Mouse (Mus musculus) G1E (cell line): ENCODE measurements at regions not wholly inside any gene's neighbourhood (a gene's known extent, or its start where the extent isn't known, plus 50 kb on each side); places are given as distances from the start of the nearest gene placed in this dataset.

Experiments used
- ATAC-seq: 2 replicates; pipeline ENCODE4 v1.8.0; 2016; ENCODE audit warnings: mild to moderate bottlenecking; ENCODE audit not compliant: insufficient number of reproducible peaks, poor library complexity, low FRiP score, severe bottlenecking; ENCODE audit errors: extremely low read depth
- DNase-seq: peaks from one replicate; pipeline ENCODE4 v3.0.0; 2012; ENCODE audit warnings: low spot score
- H3K27me3 ChIP-seq: 2 replicates; pipeline ENCODE4 v1.6.1; 2012; ENCODE audit warnings: mild to moderate bottlenecking, low read length, inconsistent platforms; ENCODE audit not compliant: insufficient read depth
- H3K36me3 ChIP-seq: replicated peaks from 2 replicates; pipeline ENCODE3; 2012; ENCODE audit warnings: mild to moderate bottlenecking, inconsistent platforms
- H3K4me1 ChIP-seq: 2 replicates; pipeline ENCODE4 v1.6.1; 2012; ENCODE audit warnings: low read depth, low read length, inconsistent platforms, mixed read lengths; ENCODE audit not compliant: insufficient read depth
- H3K4me3 ChIP-seq: 2 replicates; pipeline ENCODE4 v1.5.1; 2012; ENCODE audit warnings: low read depth, mild to moderate bottlenecking, inconsistent platforms, low read length, moderate library complexity, mixed read lengths
- H3K9me3 ChIP-seq: replicated peaks from 2 replicates; pipeline ENCODE4 v1.6.1; 2012; ENCODE audit warnings: inconsistent platforms
- CTCF ChIP-seq: IDR thresholded peaks from 2 replicates; pipeline ENCODE4 v1.5.1; 2012; ENCODE audit warnings: low read depth, low read length, inconsistent platforms, mixed read lengths
- GATA1 ChIP-seq: IDR thresholded peaks from 2 replicates; pipeline ENCODE4 v1.6.1; 2012; ENCODE audit warnings: borderline replicate concordance, low read length, inconsistent platforms, mixed read lengths
- GATA2 ChIP-seq: IDR thresholded peaks from 2 replicates; pipeline ENCODE4 v1.6.1; 2012; ENCODE audit warnings: low read depth, low read length, inconsistent platforms, borderline replicate concordance
- POLR2AphosphoS5 ChIP-seq: IDR thresholded peaks from 2 replicates; pipeline ENCODE4 v1.6.1; 2012; ENCODE audit warnings: low read depth, low read length, inconsistent platforms; ENCODE audit not compliant: insufficient replicate concordance
- TAL1 ChIP-seq: conservative IDR thresholded peaks from 2 replicates; pipeline ENCODE4 v1.6.1; 2012; ENCODE audit warnings: low read depth, low read length, inconsistent platforms, mixed read lengths

DNA sequence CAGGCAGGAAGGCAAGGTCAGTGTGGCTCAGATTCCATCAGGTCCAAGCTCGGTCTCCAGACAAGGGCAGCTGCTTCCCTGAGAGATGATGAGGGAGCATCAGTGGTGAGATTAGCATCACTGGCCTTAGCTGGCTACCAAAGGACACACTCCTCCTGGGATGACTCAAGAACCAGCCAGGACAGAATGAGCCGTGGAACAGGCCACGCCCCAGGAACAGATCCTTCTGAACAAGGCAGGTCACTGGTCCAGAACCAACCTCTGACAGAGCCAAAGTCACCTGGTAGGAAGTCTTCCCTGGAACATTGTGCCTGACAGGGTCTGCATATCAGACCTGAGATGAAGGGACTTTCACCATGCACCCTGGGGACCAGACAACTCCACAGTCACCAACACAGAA lies 152.0 kb downstream of the Tomm20 start:
- ATAC-seq (no peak), DNase-seq (no peak)
- Histone ChIP-seq H3K4me1 (peaks cover 30% of the 10 kb centered on the region), H3K36me3 (no peaks in the 10 kb centered on the region), H3K27me3 (peaks cover 14% of the 10 kb centered on the region), H3K4me3 (no peak overlapping the region), H3K9me3 (no peaks in the 10 kb centered on the region)
- TF ChIP-seq POLR2AphosphoS5 (no peak), GATA2 (no peak), TAL1 (no peak), CTCF (no peak), GATA1 (no peak)

DNA sequence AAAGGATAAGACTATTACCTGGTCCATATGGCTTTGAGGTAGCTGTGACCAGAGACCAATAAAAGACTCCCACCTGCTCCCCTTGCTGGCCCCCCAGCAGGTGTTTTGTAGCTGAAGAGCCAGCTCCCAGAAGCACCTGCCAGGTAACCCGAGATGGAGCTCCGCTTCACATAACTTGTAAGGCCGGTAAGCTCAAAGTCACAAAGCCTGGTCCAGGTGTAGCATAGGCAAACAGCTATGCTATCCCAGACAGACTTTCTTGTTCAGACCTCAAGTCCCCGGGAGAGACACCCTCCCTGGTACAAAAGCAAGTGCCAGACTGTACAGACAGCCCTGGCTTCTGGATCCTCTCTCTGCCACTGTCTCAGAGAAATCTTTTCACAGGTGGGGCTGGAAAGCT lies 154.6 kb downstream of the Tomm20 start:
- Histone ChIP-seq H3K27me3 (peaks cover 18% of the 10 kb centered on the region), H3K36me3 (no peaks in the 10 kb centered on the region), H3K4me3 (no peak overlapping the region), H3K4me1 (peaks cover 40% of the 10 kb centered on the region), H3K9me3 (peaks cover 1% of the 10 kb centered on the region; the same call in 1 of the 2 replicates)
- no peak for TF ChIP-seq GATA2
- no peak for TF ChIP-seq CTCF
- no peak for TF ChIP-seq POLR2AphosphoS5
- no peak for TF ChIP-seq GATA1
- TF ChIP-seq TAL1, result no peak
- ATAC-seq, result no peak
- DNase-seq, result no peak

DNA sequence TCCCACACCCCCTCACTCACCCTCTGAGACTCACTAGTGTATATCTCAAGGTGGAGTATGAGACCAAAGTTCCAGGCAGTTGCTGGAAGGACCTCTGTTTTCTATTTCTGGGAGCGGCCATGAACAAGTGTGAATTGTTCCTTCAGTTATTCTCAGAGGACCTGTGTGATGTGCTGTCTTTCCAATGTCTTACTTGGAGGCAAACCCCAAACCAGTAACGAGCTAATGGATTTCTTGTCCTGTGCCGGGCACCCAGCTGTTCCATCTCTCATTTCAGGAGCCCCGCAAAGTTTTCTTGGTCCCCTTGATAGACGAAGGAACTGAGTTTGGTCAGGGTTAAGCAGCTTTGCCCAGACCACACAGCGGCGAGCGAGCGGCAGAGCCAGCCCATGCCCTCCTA lies 155.4 kb downstream of the Tomm20 start:
- Histone ChIP-seq H3K4me3 (no peak overlapping the region), H3K9me3 (peaks cover 8% of the 10 kb centered on the region), H3K27me3 (peaks cover 18% of the 10 kb centered on the region), H3K4me1 (peaks cover 40% of the 10 kb centered on the region), H3K36me3 (no peaks in the 10 kb centered on the region)
- DNase-seq, result no peak
- TF ChIP-seq TAL1 (no peak), POLR2AphosphoS5 (no peak), GATA2 (no peak), GATA1 (no peak), CTCF (no peak)
- ATAC-seq, result no peak

DNA sequence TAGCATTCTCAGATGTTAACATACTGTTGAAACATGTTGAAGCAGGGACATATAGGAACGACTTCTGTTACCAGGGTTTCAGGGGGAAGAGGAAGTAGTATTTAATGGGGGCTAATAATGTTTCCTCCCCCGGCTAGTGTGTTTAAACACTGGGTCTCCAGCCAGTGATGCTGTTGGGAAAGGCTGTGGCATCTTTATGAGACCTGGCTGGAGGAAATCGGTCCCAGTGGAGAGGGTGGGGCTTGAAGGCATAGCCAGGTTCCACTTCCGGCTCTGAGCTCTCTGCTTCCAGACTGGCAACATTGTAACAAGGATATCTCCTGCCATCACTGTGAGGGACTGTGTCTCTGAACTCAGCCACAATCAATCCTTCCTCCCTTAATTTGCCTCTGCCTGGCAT lies 156.6 kb downstream of the Tomm20 start:
- Histone ChIP-seq H3K9me3 (peaks cover 8% of the 10 kb centered on the region), H3K27me3 (peaks cover 18% of the 10 kb centered on the region), H3K4me3 (no peak overlapping the region), H3K36me3 (no peaks in the 10 kb centered on the region), H3K4me1 (peaks cover 41% of the 10 kb centered on the region)
- ATAC-seq (no peak), DNase-seq (no peak)
- TF ChIP-seq GATA1, result no peak
- no peak for TF ChIP-seq TAL1
- no peak for TF ChIP-seq GATA2
- TF ChIP-seq CTCF, result no peak
- no peak for TF ChIP-seq POLR2AphosphoS5

DNA sequence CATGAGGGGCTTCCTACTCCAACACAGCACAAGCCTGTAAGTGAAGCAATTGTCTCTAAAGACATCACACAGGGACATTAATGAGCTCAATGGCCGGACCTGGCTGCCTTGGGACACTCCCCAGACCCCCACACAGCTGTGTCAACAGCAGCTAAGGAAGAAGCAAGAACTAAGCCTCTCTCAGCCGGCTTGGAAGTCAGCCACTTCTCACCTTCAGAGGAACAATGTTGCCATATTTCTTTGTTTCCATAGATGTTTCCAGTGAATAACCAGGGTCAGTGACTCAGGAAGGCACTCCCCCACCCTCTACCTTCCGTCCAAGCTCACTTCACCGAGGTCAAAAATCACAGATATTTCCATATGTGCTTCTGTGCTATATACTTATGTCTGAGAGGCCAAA lies 157.0 kb downstream of the Tomm20 start:
- TF ChIP-seq CTCF, result no peak
- TF ChIP-seq POLR2AphosphoS5, result no peak
- TF ChIP-seq GATA1, result no peak
- no peak for TF ChIP-seq TAL1
- TF ChIP-seq GATA2, result no peak
- Histone ChIP-seq H3K4me1 (peaks cover 41% of the 10 kb centered on the region), H3K36me3 (no peaks in the 10 kb centered on the region), H3K9me3 (peaks cover 8% of the 10 kb centered on the region), H3K27me3 (peaks cover 18% of the 10 kb centered on the region), H3K4me3 (no peak overlapping the region)
- no peak for ATAC-seq
- no peak for DNase-seq

DNA sequence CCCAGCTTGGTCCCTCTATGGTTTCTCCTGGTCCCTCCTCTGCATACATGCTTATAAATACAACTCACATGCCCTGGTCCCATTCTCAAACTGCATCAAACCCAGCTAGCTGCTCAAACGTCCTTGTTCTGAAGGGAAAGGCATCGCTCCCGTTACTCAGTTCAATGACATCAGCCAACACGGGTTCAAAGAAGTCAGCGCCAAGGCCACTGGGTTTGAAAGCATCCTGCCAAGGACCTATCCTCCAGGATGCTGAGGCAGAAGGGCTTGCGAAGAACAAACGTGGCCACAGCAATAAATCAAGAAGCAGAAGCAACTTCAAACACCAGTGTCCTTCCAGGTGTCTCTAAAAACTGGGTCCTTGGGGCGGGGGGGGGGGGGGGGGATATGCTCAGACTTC lies 158.2 kb downstream of the Tomm20 start:
- peaks cover 18% of the 10 kb centered on the region for H3K27me3 ChIP-seq
- no peak for DNase-seq
- H3K9me3 ChIP-seq, result peaks cover 8% of the 10 kb centered on the region
- peaks cover 46% of the 10 kb centered on the region for H3K4me1 ChIP-seq
- H3K36me3 ChIP-seq, result no peaks in the 10 kb centered on the region
- H3K4me3 ChIP-seq, result no peak overlapping the region
- no peak for ATAC-seq
- TF ChIP-seq POLR2AphosphoS5 (no peak), GATA1 (no peak), TAL1 (no peak), CTCF (no peak), GATA2 (no peak)

DNA sequence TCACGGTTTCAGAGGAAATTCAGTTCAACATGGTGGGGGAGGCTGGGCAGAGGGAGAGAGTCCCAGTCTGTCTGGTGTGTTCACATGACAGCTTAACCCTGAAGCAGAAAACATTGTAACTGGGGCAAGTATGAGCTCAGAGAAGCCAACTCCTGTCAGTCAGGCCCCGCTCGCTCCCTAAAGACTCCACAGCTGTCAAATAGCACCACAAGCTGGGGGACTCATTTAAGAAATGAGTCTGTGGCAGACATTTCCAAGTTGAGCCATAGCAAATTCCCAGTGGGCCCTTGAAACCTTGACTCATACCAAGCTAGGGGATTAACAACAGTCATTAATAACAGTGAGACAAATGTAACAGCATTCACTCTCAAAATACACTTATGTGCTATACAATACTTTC lies 160.4 kb downstream of the Tomm20 start:
- no peak for DNase-seq
- TF ChIP-seq POLR2AphosphoS5, result no peak
- TF ChIP-seq GATA1, result no peak
- no peak for TF ChIP-seq TAL1
- no peak for TF ChIP-seq GATA2
- no peak for TF ChIP-seq CTCF
- ATAC-seq, result no peak
- peaks cover 14% of the 10 kb centered on the region for H3K27me3 ChIP-seq
- peaks cover 48% of the 10 kb centered on the region for H3K4me1 ChIP-seq
- no peaks in the 10 kb centered on the region for H3K36me3 ChIP-seq
- peaks cover 8% of the 10 kb centered on the region for H3K9me3 ChIP-seq
- no peak overlapping the region for H3K4me3 ChIP-seq
